Mouse (Mus musculus) heart, embryonic 16.5 days (tissue): ENCODE measurements at regions not wholly inside any gene's neighbourhood (a gene's known extent, or its start where the extent isn't known, plus 50 kb on each side); places are given as distances from the start of the nearest gene placed in this dataset.
A peak's percentile ranks its signal among the peaks of the same experiment; 100 is the strongest.

Source experiments
- ATAC-seq: fragments of 200-750 bp; cut with Nextera tagmentation; replicated peaks from 2 replicates; pipeline ENCODE4 v1.8.0; 2017; ENCODE audit warnings: moderate number of reproducible peaks; ENCODE audit not compliant: insufficient read depth, low FRiP score; ENCODE audit errors: extremely low read depth
- H3K27ac ChIP-seq: fragments of 300-500 bp; sonication (generic); 2 replicates; pipeline ENCODE4 v1.5.1; 2014; ENCODE audit warnings: mild to moderate bottlenecking, low read length, control low read depth, moderate library complexity
- H3K27me3 ChIP-seq: fragments of 300-500 bp; sonication (generic); 2 replicates; pipeline ENCODE4 v1.6.1; 2014; ENCODE audit warnings: low read length, mixed read lengths; ENCODE audit not compliant: control insufficient read depth, insufficient read depth
- H3K36me3 ChIP-seq: fragments of 300-500 bp; sonication (generic); 2 replicates; pipeline ENCODE4 v1.6.1; 2014; ENCODE audit not compliant: control insufficient read depth, insufficient read depth
- H3K4me1 ChIP-seq: fragments of 300-500 bp; sonication (generic); 2 replicates; pipeline ENCODE4 v1.6.1; 2014; ENCODE audit warnings: low read length, mixed read lengths; ENCODE audit not compliant: control insufficient read depth, insufficient read depth
- H3K4me2 ChIP-seq: fragments of 300-500 bp; sonication (generic); 2 replicates; pipeline ENCODE4 v1.6.1; 2014; ENCODE audit warnings: low read depth, mild to moderate bottlenecking, control low read depth, low read length
- H3K4me3 ChIP-seq: fragments of 300-500 bp; sonication (generic); 2 replicates; pipeline ENCODE4 v1.5.1; 2014; ENCODE audit warnings: mild to moderate bottlenecking, control low read depth, low read length
- H3K9ac ChIP-seq: fragments of 300-500 bp; sonication (generic); 2 replicates; pipeline ENCODE4 v1.6.1; 2014; ENCODE audit warnings: low read length, control low read depth
- H3K9me3 ChIP-seq: fragments of 300-500 bp; sonication (generic); replicated peaks from 2 replicates; pipeline ENCODE4 v1.6.1; 2016; ENCODE audit warnings: low read length; ENCODE audit not compliant: control insufficient read depth
- WGBS: fragments of 180-500 bp; shearing (Covaris S2); extraction: QIAGEN DNeasy Blood & Tissue Kit; methylation state at CpG from one replicate; pipeline ENCODE4 v1.1.7; 2014; 5-methylcytosine and 5-hydroxymethylcytosine counted together

DNA sequence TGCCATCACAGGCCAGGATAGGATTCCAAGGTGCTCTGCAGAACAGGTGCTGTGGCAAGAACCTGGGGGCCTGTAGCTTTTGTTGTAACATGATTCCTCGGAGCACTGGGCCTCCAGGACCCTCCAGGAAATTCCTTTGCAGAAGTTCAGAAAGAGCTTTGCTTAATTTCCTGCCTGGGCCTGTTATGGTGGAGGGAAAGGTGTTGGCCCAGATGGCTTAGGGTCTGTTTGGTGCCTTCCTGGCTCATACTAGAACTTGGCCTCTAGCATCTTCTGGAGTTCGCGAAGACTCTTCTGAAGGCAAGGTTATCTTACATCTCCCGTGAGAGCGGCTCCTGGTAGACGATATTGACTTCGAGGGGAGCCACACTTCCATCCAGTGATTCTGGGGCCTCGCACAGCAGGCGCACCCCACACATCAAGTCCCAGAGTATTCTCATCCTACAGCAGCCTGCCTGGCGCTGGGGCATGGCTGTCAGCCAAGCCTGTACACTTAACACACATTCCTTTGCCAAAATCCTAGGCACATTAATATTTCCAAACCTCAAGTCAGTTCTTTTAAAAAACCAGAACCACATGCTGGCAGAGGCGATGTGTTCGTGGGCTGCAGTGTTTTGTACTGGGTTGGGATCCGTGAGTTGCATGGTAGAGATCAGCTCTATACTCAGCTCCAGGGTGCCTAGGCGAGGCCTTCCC is 54.5 kb upstream of the Cxcl14 start:
- no peak for ATAC-seq
- H3K36me3 ChIP-seq = no peaks in the 10 kb centered on the region
- H3K4me2 ChIP-seq = no peak overlapping the region
- WGBS = 48% methylated on average over 14 of the region's 14 CpGs
- H3K9ac ChIP-seq = no peak overlapping the region
- peaks cover 13% of the 10 kb centered on the region for H3K4me1 ChIP-seq
- peak overlapping the region; percentile 49 for H3K27ac ChIP-seq
- H3K9me3 ChIP-seq = no peaks in the 10 kb centered on the region
- H3K4me3 ChIP-seq = no peak overlapping the region
- no peaks in the 10 kb centered on the region for H3K27me3 ChIP-seq

DNA sequence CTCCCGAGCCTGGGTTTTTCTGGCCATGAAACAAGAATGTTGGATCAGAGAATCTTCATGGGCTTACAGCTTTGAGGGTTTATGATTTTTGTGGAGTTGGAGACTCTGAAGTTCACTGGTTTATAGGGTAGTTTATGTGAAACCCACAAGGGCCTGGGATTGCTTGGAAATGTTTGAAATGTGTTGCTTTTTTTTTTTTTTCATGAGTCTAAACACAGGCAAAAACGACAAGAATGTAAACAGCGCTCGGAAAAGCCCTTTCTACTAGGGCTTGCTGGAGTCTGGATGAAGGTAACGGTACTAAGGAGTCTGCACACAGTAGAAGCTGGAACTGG is 55.0 kb upstream of the Cxcl14 start:
- peak overlapping the region; percentile 49 for H3K27ac ChIP-seq

DNA sequence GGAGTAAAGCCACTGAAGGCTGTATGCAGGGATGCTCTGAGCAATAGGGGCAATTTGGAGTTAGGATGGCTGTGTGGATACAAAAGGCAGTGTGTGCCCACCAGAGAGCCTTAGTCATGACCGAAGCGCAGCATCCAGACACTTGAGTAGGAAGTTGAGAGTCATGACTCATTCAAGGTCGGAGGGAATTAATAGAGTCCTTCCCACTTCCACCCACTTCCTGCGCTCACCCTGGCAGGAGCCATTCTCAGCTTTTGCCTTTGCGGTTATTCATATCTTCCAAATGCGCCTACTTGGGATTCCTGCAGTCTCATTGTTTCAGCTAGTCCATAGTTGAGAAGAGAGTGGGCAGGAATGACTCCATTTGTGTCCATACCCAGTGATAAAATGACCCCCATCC is 56.1 kb upstream of the Cxcl14 start:
- peaks cover 13% of the 10 kb centered on the region for H3K4me1 ChIP-seq
- H3K4me3 ChIP-seq = no peak overlapping the region
- H3K9me3 ChIP-seq = no peaks in the 10 kb centered on the region
- H3K36me3 ChIP-seq = no peaks in the 10 kb centered on the region
- no peaks in the 10 kb centered on the region for H3K27me3 ChIP-seq
- no peak for ATAC-seq
- H3K4me2 ChIP-seq = no peak overlapping the region
- WGBS = 81% methylated on average over 6 of the region's 6 CpGs
- H3K9ac ChIP-seq = no peak overlapping the region
- no peak overlapping the region for H3K27ac ChIP-seq

More for the DNA sequence above, 55.0 kb upstream of the Cxcl14 start:
- no peaks in the 10 kb centered on the region for H3K36me3 ChIP-seq
- peaks cover 13% of the 10 kb centered on the region for H3K4me1 ChIP-seq
- no peaks in the 10 kb centered on the region for H3K27me3 ChIP-seq
- ATAC-seq = no peak
- no peak overlapping the region for H3K9ac ChIP-seq
- no peak overlapping the region for H3K4me2 ChIP-seq
- 68% methylated on average over 5 of the region's 5 CpGs for WGBS
- no peaks in the 10 kb centered on the region for H3K9me3 ChIP-seq
- no peak overlapping the region for H3K4me3 ChIP-seq

DNA sequence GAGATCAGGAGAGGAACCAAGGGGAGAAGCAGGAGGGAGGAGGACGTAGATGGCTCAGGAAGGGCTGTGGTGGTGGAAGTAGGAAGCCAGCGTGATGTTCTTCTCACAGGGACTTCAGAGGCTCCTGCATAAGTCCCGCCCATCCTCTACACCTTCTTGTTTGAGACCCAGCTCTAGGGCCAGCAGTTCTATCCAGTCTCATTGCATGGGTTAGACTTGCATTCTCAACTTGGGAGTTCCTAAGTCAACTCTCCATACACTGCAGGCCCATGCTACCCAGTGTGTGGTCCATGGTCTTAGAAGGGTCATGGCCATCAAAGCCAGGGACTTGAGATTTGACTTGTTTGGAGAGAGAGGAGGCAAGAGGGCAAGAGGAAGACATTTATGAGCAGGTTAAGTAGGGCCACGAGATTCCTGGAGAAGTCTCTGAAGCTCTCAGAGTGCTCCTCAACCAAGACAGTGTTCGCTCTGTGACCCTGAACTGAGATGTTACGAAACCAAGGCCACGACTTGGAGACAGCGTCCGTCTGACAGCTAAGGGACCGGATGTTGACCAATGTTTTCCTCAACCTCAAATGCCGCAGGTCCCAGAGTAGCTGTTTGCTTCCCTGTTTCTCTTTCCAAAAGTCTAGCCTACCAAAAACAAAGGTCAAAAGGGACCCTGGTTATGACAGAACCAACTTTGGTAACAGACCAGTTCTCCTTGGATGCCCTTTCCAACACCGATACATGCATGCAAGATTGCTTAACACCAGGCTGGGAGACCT is 56.7 kb upstream of the Cxcl14 start:
- Histone ChIP-seq H3K9ac (no peak overlapping the region), H3K4me3 (no peak overlapping the region), H3K27ac (no peak overlapping the region), H3K36me3 (no peaks in the 10 kb centered on the region), H3K9me3 (no peaks in the 10 kb centered on the region), H3K27me3 (no peaks in the 10 kb centered on the region; the same call in 1 of the 2 replicates), H3K4me1 (peaks cover 13% of the 10 kb centered on the region), H3K4me2 (no peak overlapping the region)
- 80% methylated on average over 12 of the region's 12 CpGs for WGBS
- no peak for ATAC-seq

DNA sequence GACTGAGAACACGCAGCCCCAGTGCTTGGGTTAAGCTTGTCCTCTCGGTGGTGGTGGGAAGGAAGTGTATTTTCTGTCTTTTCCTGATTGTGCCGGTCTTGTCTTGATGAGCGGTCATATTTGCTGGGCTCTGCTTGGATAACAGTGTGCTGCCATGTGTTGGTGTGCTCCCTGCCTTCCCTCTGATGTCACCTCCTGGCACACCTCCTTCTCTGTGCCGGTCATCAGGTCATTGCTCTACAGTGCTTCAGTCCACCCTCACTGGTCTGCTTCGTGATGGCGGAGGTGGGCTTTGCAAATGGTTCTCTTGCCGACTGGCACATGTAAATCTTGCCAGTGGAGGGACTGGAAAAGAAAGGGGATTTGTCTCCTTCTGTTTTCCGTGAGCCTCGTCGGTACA is 57.6 kb upstream of the Cxcl14 start:
- peaks cover 13% of the 10 kb centered on the region for H3K4me1 ChIP-seq
- no peak overlapping the region for H3K27ac ChIP-seq
- no peak for ATAC-seq
- no peaks in the 10 kb centered on the region for H3K9me3 ChIP-seq
- no peak overlapping the region for H3K4me3 ChIP-seq
- no peak overlapping the region for H3K4me2 ChIP-seq
- no peaks in the 10 kb centered on the region for H3K36me3 ChIP-seq
- no peaks in the 10 kb centered on the region; the same call in 1 of the 2 replicates for H3K27me3 ChIP-seq
- WGBS = 88% methylated on average over 11 of the region's 11 CpGs
- no peak overlapping the region for H3K9ac ChIP-seq

DNA sequence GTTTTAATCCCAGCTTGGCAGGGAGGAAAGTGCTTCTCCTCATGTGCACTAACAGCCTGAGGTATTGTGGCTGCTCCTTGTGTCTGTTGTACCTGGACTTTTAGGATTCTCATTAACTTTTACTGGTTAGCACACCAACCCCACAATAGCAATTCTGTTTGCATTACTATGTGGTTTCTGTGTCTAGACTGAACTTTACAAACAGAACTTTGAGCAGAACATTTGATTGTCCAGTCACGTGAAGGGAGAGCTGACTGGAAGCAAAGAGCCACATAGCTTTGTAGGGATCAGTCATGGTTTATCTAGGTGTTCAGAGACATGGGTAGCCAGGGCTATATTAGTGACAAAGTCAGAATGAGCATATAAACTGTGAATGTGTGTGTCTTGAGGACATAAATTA is 58.3 kb upstream of the Cxcl14 start:
- no peak overlapping the region for H3K4me2 ChIP-seq
- ATAC-seq = no peak
- H3K4me3 ChIP-seq = no peak overlapping the region
- H3K9me3 ChIP-seq = no peaks in the 10 kb centered on the region
- no peaks in the 10 kb centered on the region; the same call in 1 of the 2 replicates for H3K27me3 ChIP-seq
- no peak overlapping the region for H3K27ac ChIP-seq
- WGBS = 87% methylated on average over 1 of the region's 1 CpGs
- peaks cover 13% of the 10 kb centered on the region for H3K4me1 ChIP-seq
- H3K36me3 ChIP-seq = no peaks in the 10 kb centered on the region
- H3K9ac ChIP-seq = no peak overlapping the region

DNA sequence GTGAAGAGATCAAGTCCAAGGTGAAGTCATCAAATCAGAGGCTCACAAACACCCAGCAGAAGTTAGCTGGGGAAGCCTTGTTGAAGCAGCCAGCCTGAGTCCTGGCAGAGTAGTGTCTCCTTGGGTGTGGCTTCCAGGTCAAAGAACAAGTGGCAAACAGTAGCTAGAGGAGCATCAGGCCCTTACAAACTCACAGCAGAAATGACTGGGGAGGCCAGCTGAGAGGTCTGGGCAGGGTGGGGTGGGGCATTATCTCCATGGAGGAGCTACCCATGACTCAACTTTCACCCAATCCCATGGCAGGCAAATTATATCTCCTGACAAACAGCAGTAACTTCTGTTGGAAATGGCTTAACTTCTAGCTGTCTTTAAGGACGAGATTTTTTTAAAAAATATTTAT is 60.6 kb upstream of the Cxcl14 start:
- no peak for ATAC-seq
- Histone ChIP-seq H3K36me3 (no peaks in the 10 kb centered on the region), H3K9ac (no peak overlapping the region), H3K4me3 (no peak overlapping the region), H3K4me2 (no peak overlapping the region), H3K27ac (no peak overlapping the region), H3K27me3 (no peaks in the 10 kb centered on the region; the same call in 1 of the 2 replicates), H3K9me3 (no peaks in the 10 kb centered on the region), H3K4me1 (no peaks in the 10 kb centered on the region)
- WGBS = 44% methylated on average over 1 of the region's 1 CpGs

DNA sequence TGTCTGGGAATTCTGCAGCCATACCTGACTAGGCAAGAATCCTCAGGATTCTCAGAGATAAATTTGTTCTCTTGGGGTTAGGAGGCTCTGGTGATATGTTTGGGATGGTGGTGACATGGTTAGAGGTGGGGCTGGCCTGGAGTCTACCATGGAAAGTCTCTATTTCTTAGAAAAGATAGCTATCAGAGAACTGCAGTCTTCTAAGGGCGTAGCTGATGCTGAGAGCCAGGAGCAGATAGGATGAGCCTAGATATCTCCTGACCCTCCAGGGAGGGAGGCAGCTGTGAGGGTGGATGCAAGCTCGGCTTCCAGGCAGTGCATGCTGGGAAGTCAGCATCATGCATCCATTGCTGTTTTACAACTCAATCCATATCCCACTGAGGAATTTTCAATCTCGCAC is 61.6 kb upstream of the Cxcl14 start:
- no peaks in the 10 kb centered on the region for H3K36me3 ChIP-seq
- no peaks in the 10 kb centered on the region for H3K9me3 ChIP-seq
- H3K4me3 ChIP-seq = no peak overlapping the region
- H3K9ac ChIP-seq = no peak overlapping the region
- H3K27me3 ChIP-seq = no peaks in the 10 kb centered on the region; the same call in 1 of the 2 replicates
- H3K27ac ChIP-seq = no peak overlapping the region
- 75% methylated on average over 3 of the region's 3 CpGs for WGBS
- no peaks in the 10 kb centered on the region for H3K4me1 ChIP-seq
- no peak overlapping the region for H3K4me2 ChIP-seq
- ATAC-seq = no peak

DNA sequence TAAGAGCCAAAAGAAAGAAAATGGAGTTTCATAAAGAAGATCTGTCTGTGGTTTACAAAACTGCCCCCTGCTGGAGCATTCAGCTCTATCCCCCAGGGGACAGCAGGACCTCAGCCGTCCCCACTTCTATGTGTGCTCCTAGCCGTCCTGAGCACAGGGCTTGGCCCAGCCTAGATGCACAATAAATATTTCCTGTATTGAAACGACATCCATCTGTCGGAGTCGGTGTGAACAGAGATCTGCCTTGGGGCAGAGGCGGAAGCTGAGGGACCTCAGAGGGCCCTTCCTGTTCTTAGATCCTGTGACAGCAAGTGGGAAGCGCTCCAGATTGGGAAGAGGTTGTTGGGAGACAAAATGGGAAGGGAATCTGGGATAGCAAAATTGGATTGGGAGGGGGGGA is 62.5 kb upstream of the Cxcl14 start:
- WGBS = 61% methylated on average over 7 of the region's 7 CpGs
- no peak for ATAC-seq
- Histone ChIP-seq H3K4me3 (no peak overlapping the region), H3K27ac (no peak overlapping the region), H3K27me3 (no peaks in the 10 kb centered on the region; the same call in 1 of the 2 replicates), H3K9me3 (no peaks in the 10 kb centered on the region), H3K36me3 (no peaks in the 10 kb centered on the region), H3K4me1 (no peaks in the 10 kb centered on the region), H3K9ac (no peak overlapping the region), H3K4me2 (no peak overlapping the region)
